Mouse (Mus musculus): Measurements from ENCODE around the gene Dcst1.

The Dcst1 gene

GRCm38 (mm10) chr3:89330948-89331347 lies 34.1 kb downstream of the Dcst1 start:
- peak; percentile 83 for DNase-seq

- no peak for DNase-seq
These were observed 34.7 kb downstream of the Dcst1 start for GRCm38 (mm10) chr3:89330346-89330745.

- DNase-seq: no peak
These were observed 36.4 kb downstream of the Dcst1 start for GRCm38 (mm10) chr3:89328623-89329022.

- no peak for DNase-seq
These were observed 37.6 kb downstream of the Dcst1 start for GRCm38 (mm10) chr3:89327371-89327870.

- DNase-seq: no peak
These were observed 39.2 kb downstream of the Dcst1 start for GRCm38 (mm10) chr3:89325882-89326281.

- DNase-seq: peak; percentile 89
These were observed 42.4 kb downstream of the Dcst1 start, which contains the start of gene Efna3 for GRCm38 (mm10) chr3:89322514-89323165. Efna3 (minus strand) TSS chr3:89322965.

- no peak for DNase-seq
These were observed 42.9 kb downstream of the Dcst1 start for GRCm38 (mm10) chr3:89322131-89322500.

GRCm38 (mm10) chr3:89321183-89322130 lies 43.6 kb downstream of the Dcst1 start:
- peak; percentile 65 for DNase-seq

GRCm38 (mm10) chr3:89320581-89321182 lies 44.4 kb downstream of the Dcst1 start:
- peak; percentile 79 for DNase-seq

- peak; percentile 62 for DNase-seq
These were observed 45.3 kb downstream of the Dcst1 start for GRCm38 (mm10) chr3:89319591-89320350.

- DNase-seq: no peak
These were observed 46.0 kb downstream of the Dcst1 start for GRCm38 (mm10) chr3:89318971-89319590.

GRCm38 (mm10) chr3:89318316-89318715 lies 46.7 kb downstream of the Dcst1 start:
- DNase-seq: no peak

- DNase-seq: no peak
These were observed 47.8 kb downstream of the Dcst1 start for GRCm38 (mm10) chr3:89317246-89317645.

- peak; percentile 93 for DNase-seq
These were observed 48.2 kb downstream of the Dcst1 start for GRCm38 (mm10) chr3:89316833-89317232.

- DNase-seq: no peak
These were observed 48.9 kb downstream of the Dcst1 start for GRCm38 (mm10) chr3:89315930-89316831.

- peak; percentile 92 for DNase-seq
These were observed 49.7 kb downstream of the Dcst1 start for GRCm38 (mm10) chr3:89315195-89315929.

- DNase-seq: no peak
These were observed 50.3 kb downstream of the Dcst1 start for GRCm38 (mm10) chr3:89314791-89315190.

GRCm38 (mm10) chr3:89314340-89314739 lies 50.7 kb downstream of the Dcst1 start:
- no peak for DNase-seq

- DNase-seq: peak; percentile 86
These were observed 57.0 kb downstream of the Dcst1 start for GRCm38 (mm10) chr3:89308089-89308488.
